Mouse (Mus musculus) common myeloid progenitor, adult 5-6 weeks (primary cell): ENCODE measurements around the gene Aspdh. TPM values are rescaled to one million over a fixed set of nuclear protein-coding genes. Genes with fewer than 3 reads are reported as not detected.

Experiments
- ATAC-seq: replicated peaks from 2 replicates; pipeline ENCODE4 v1.8.0; 2016; ENCODE audit warnings: low read depth, mild to moderate bottlenecking, moderate TSS enrichment, inconsistent platforms; ENCODE audit not compliant: poor library complexity, severe bottlenecking
- total RNA-seq: library from RNA; stranded (forward); fragments of 200-1000, 187-1606 nt; gene quantifications from 2 replicates; pipeline ENCODE4 v1.2.3, GENCODE M21; 2017

The Aspdh gene
- total RNA-seq, 1 experiment from 2014 or later: not detected

- ATAC-seq: no peak
These were observed 19.7 kb upstream of the Aspdh start for GRCm38 (mm10) chr7:44445528-44445923.

- ATAC-seq: no peak
These were observed 18.9 kb upstream of the Aspdh start for GRCm38 (mm10) chr7:44446070-44446855.

DNA sequence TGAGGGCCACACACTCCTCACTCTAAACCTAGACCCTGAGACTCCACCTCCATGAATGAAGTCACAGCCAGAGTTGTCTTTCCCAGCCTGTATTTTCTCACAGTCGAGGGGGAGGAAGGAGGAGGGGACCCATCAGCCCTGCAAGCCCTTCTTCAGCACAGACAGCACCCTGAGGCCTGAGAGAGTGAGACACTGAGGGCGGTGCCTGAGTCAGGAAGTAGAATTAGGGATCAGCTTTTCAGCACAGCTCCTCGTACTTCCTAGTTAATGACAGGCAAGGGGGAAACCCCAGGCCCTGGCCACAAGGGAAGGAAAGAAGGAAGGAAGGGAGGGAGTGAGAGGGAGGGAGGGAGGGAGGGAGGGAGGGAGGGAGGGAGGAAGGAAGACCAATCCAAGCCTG lies 11.9 kb upstream of the Aspdh start:
- ATAC-seq: peak; percentile 82

DNA sequence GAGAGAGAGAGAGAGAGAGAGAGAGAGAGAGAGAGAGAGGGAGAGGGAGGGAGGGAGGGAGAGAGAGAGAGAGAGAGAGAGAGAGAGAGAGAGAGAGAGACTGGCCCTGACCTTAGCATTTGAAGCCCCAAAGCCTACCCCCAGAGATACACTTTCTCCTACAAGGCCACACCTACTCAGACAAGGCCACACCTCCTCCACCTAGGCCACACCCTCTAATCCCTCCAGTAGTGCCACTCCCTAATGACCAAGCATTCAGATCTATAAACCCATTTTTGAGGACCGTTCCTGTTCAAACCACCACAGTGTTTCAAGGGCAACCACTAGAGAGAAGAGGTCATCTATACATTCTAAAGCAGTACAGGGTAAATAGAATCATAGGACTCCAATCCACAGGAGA lies 8.9 kb upstream of the Aspdh start:
- ATAC-seq: no peak

GRCm38 (mm10) chr7:44460067-44460466 lies 5.1 kb upstream of the Aspdh start:
- no peak for ATAC-seq

GRCm38 (mm10) chr7:44460767-44461502 lies 4.3 kb upstream of the Aspdh start:
- no peak for ATAC-seq

GRCm38 (mm10) chr7:44461503-44462217 lies 3.5 kb upstream of the Aspdh start:
- no peak for ATAC-seq

DNA sequence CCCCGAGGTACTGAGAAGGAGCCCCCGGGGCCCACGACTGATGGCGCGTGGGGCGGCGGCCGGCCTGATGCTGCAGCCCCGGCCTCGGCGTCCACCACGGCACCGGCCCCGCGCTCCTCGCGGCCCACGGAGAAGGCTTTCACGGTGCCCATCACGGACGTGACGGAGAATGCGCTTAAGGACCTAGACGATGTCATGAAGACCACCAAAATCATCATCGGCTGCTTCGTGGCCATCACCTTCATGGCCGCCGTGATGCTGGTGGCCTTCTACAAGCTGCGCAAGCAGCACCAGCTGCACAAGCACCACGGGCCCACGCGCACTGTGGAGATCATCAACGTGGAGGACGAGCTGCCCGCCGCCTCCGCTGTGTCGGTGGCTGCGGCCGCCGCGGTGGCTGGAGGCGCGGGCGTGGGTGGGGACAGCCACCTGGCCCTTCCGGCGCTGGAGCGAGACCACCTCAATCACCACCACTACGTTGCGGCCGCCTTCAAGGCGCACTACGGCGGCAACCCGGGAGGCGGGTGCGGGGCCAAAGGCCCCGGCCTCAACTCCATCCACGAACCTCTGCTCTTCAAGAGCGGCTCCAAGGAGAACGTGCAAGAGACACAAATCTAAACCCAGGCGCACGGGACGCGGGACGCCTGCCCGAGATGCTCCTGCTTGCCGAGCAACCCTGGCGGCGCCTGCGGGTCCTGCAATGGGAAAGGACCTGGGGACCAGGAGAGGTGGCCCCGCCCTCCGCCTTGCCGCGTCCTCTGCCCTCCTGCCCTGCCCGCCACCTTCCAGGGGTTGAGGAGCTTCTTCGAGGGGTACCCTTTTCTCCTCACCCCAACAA lies 2.8 kb upstream of the Aspdh start:
- peak; percentile 72 for ATAC-seq

GRCm38 (mm10) chr7:44463056-44463425 lies 2.1 kb upstream of the Aspdh start:
- no peak for ATAC-seq

DNA sequence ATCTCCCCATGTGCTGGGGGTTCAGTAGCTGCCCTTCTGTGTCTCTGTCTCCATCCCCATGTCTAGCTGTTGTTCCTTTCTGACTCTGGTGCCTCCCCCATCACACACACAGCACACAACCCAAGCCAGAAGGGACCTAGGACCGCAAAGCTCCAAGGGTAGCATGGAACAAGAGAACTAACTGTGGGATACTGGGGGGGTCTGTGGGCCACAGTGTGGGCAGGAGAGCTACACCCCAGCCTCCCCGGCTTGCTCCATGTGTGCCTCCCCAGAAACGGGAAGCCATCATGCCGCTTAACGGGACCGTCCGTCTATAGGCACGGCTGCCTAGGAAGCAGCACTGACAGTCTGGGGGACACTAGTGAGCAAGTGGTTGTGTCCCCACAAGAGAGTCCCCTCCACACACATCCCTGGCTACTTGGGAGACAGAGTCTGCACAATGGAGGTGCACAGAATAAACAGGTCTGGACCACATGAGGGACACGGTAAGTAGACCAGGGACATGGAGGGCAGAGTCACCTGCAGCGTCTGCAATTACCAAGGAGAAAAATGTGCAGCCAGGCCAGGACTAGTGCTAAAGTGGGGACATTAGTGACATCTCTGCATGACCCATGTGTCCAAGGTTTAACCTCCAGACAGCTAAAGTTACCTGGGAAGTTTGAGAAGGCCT lies 1.5 kb upstream of the Aspdh start:
- ATAC-seq: no peak

DNA sequence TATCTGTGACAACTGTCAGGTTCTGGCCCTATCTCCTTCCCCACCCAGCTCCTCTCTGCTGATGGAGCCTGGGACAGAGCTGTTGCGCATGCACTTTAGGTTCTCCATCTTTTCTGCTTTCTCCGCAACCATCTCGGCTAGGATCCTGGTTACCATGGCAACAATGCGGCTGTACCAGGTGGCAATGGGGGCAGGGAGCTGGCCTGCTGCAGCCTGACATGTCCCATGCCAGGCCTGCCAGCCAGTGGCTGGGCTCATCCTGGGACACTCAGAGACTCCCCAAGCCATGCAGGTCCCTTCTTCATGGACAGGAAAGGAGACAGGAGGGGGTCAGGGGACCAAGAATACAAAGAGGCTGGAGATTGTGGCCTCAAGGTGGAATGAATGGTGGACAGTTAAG lies 680 bp upstream of the Aspdh start:
- ATAC-seq: no peak

- no peak for ATAC-seq
These were observed 1.1 kb downstream of the Aspdh start for GRCm38 (mm10) chr7:44466006-44466887.

GRCm38 (mm10) chr7:44466888-44467311 lies 1.7 kb downstream of the Aspdh start:
- ATAC-seq: no peak

GRCm38 (mm10) chr7:44467811-44468411 lies 2.7 kb downstream of the Aspdh start, which contains the start of gene Josd2:
Josd2 (plus strand) TSS chr7:44467980.
- peak; percentile 95 for ATAC-seq

DNA sequence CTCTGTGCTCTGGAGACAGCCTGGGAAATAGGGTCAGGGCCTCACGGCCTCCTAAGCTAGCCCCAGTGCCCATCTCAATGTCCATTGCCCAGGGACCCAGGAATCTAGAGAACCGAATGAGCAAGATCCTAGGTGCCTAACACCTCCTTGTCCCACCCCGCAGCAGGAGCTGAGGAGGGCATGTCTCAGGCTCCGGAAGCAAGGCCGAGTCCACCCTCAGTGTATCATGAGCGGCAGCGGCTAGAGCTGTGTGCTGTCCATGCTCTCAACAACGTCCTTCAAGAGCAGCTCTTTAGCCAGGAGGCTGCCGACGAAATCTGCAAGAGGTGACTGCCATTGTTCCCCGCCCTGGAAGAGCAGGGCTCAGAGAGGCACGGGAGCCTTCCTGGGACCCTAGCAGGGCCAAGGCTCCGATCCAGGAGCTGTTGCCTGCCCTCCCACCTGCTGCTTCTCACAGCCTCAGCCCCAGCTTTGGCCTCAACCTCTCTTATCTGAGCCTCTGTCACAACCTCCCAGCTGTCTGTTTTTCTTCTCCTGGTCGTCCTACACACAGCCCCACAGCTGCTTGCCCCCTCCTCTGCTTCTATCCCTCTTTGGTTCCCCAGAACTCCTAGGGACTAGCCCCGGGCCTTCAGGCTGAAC lies 3.6 kb downstream of the Aspdh start:
- no peak for ATAC-seq

DNA sequence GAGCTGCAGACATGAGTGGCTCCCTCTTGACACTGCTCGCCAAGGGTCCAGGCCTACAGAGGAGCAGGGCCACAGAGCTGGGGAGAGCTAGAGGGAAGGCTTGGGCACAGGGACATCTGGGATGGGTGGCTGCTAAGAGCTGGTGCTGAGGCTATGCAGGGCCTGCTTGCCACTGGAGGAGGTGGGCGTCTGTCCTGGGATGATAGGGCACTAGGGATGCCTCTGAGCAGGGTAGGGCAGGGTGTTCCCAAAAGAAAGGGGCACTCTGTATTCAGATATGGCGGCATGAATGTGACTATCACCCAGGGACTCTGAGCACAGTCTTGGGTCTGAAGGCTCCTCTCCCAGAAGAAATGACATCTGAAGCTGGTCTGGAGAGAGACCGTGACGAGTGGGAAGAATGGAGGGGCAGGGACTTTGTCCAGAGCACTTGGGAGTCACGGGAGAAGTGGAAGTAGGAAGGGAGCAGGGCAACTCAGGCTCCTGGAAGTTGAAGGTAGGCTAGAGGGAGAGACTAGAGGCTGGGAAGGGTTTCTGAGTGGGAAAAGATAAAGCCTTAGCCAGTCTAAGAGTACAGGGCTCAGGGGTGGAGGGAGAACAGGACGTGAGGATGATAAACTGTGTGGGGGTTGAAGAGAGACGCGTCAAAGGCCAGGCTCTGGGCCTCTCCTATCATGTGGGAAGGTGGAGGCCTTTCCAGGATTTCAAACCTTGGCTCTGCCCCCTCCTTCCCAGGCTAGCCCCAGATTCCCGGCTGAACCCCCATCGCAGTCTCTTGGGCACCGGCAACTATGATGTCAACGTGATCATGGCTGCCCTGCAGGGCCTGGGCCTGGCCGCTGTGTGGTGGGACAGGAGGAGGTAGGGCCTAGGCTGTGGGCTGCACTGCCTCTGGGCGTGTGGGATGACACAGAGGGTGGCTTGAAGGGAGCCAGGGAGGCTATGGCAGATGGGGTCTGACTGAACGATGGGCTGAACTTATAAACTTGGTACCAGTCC lies 4.8 kb downstream of the Aspdh start:
- ATAC-seq: no peak
